In genomic region chr4:119072941-119073451, GRCm38 (mm10) we compare ENCODE assay signal across 11 mouse cellular contexts. TPM values are rescaled to one million over a fixed set of nuclear protein-coding genes. Genes with fewer than 3 reads are reported as not detected.
A peak's percentile ranks its signal among the peaks of the same experiment; 100 is the strongest.
DNase-seq lines count a peak whose midpoint lies in the region; ATAC-seq and TF ChIP-seq lines count a peak whose summit lies in the region.
"Had no signal": no experiment of that assay in that cellular context is flagged by ENCODE, and none has a peak within 500 bp of the region (broad histone marks: within the 10 kb centered on the region; RNA-seq: fewer than 3 reads in every experiment).

No protein-coding gene starts in this region.

- no peaks in the 10 kb centered on the region for H3K36me3 ChIP-seq in kidney, postnatal 0 days (ENCODE audit: insufficient read depth, low read length)
- no peaks in the 10 kb centered on the region for H3K36me3 ChIP-seq in kidney, adult 2 months (ENCODE audit: control insufficient read depth, insufficient read depth, low read length)
- H3K36me3 ChIP-seq in embryonic facial prominence, embryonic 12.5 days, result no peaks in the 10 kb centered on the region
- no peaks in the 10 kb centered on the region for H3K36me3 ChIP-seq in intestine, embryonic 15.5 days
- H3K36me3 ChIP-seq in neural tube, embryonic 12.5 days, result no peaks in the 10 kb centered on the region
- H3K36me3 ChIP-seq: G1E had no signal

- no peak for DNase-seq in kidney, postnatal 0 days (ENCODE audit: low spot score)
- no peak for DNase-seq in kidney, adult 2 months
- DNase-seq in gastrocnemius, postnatal 25 days, result no peak
- DNase-seq in gastrocnemius, postnatal 36 days, result no peak
- no peak for DNase-seq in spleen, adult 18-20 months
- DNase-seq: heart, postnatal 36 days; lung, postnatal 36 days had no signal

- H3K4me1 ChIP-seq in kidney, postnatal 0 days (replicated peaks; ENCODE audit: insufficient read depth, low read length), result peaks cover 14% of the 10 kb centered on the region
- no peaks in the 10 kb centered on the region for H3K4me1 ChIP-seq in kidney, adult 2 months (ENCODE audit: control insufficient read depth, insufficient read depth, low read length)
- H3K4me1 ChIP-seq in embryonic facial prominence, embryonic 12.5 days, result peaks cover 32% of the 10 kb centered on the region
- peaks cover 25% of the 10 kb centered on the region for H3K4me1 ChIP-seq in intestine, embryonic 15.5 days (replicated peaks)
- H3K4me1 ChIP-seq in neural tube, embryonic 12.5 days, result peaks cover 26% of the 10 kb centered on the region

- no peak for TF ChIP-seq POLR2A in kidney, adult 2 months (IDR thresholded peaks at IDR 0.05; ENCODE audit: low read depth, low read length)

- H3K9ac ChIP-seq in kidney, postnatal 0 days (ENCODE audit: low read depth, low read length), result no peak overlapping the region
- H3K9ac ChIP-seq in embryonic facial prominence, embryonic 12.5 days, result peak overlapping the region; percentile 37; the same call in 1 of the 2 replicates
- H3K9ac ChIP-seq in intestine, embryonic 15.5 days, result 0 out of 2 replicates have a peak overlapping the region, but pooled peaks have one; percentile 13
- peak overlapping the region; percentile 38; the same call in 1 of the 2 replicates for H3K9ac ChIP-seq in neural tube, embryonic 12.5 days

- H3K27ac ChIP-seq in kidney, postnatal 0 days, result peak overlapping the region; percentile 37
- no peak overlapping the region for H3K27ac ChIP-seq in kidney, adult 2 months (ENCODE audit: insufficient read depth, low read depth, low read length)
- peak overlapping the region; percentile 70 for H3K27ac ChIP-seq in embryonic facial prominence, embryonic 12.5 days
- no peak overlapping the region for H3K27ac ChIP-seq in intestine, embryonic 15.5 days
- no peak overlapping the region for H3K27ac ChIP-seq in neural tube, embryonic 12.5 days

- H3K27me3 ChIP-seq in kidney, postnatal 0 days (ENCODE audit: insufficient read depth, low read length), result no peaks in the 10 kb centered on the region
- H3K27me3 ChIP-seq in kidney, adult 2 months (replicated peaks; ENCODE audit: control insufficient read depth, insufficient read depth, low read length), result no peaks in the 10 kb centered on the region
- H3K27me3 ChIP-seq in embryonic facial prominence, embryonic 12.5 days, result peaks cover 24% of the 10 kb centered on the region
- no peaks in the 10 kb centered on the region; the same call in 1 of the 2 replicates for H3K27me3 ChIP-seq in intestine, embryonic 15.5 days (replicated peaks)
- H3K27me3 ChIP-seq in neural tube, embryonic 12.5 days (replicated peaks), result peaks cover 9% of the 10 kb centered on the region

- ATAC-seq in kidney, postnatal 0 days (replicated peaks; ENCODE audit: low FRiP score, low read depth), result peak; percentile 67
- ATAC-seq in embryonic facial prominence, embryonic 12.5 days (ENCODE audit: insufficient number of reproducible peaks, insufficient read depth, low FRiP score, low TSS enrichment), result peak; percentile 83
- ATAC-seq in intestine, embryonic 15.5 days, result peak; percentile 86
- peak; percentile 38 for ATAC-seq in neural tube, embryonic 12.5 days (ENCODE audit: low FRiP score, low read depth)

- no peak for TF ChIP-seq CTCF in kidney, postnatal 0 days (IDR thresholded peaks at IDR 0.05; ENCODE audit: low read depth)
- no peak for TF ChIP-seq CTCF in kidney, adult 2 months (conservative IDR thresholded peaks at IDR 0.05; ENCODE audit: insufficient read depth, insufficient read length, low read depth, low read length)

- WGBS in kidney, postnatal 0 days, result 17% methylated on average over 27 of the region's 28 CpGs
- 33% methylated on average over 28 of the region's 28 CpGs for WGBS in kidney, adult 2 months
- WGBS in embryonic facial prominence, embryonic 12.5 days, result 3% methylated on average over 28 of the region's 28 CpGs
- WGBS in intestine, embryonic 15.5 days, result 11% methylated on average over 28 of the region's 28 CpGs
- WGBS in neural tube, embryonic 12.5 days, result 3% methylated on average over 23 of the region's 28 CpGs

- no peak overlapping the region for H3K4me3 ChIP-seq in kidney, postnatal 0 days (replicated peaks; ENCODE audit: low read depth, low read length)
- H3K4me3 ChIP-seq in kidney, adult 2 months (ENCODE audit: insufficient read depth, low read depth, low read length), result no peak overlapping the region
- peak overlapping the region; percentile 23 for H3K4me3 ChIP-seq in embryonic facial prominence, embryonic 12.5 days
- peak overlapping the region; percentile 15; the same call in 1 of the 2 replicates for H3K4me3 ChIP-seq in intestine, embryonic 15.5 days (replicated peaks)
- peak overlapping the region; percentile 13 for H3K4me3 ChIP-seq in neural tube, embryonic 12.5 days

- no peaks in the 10 kb centered on the region for H3K9me3 ChIP-seq in kidney, postnatal 0 days (replicated peaks; ENCODE audit: low read length)
- H3K9me3 ChIP-seq in embryonic facial prominence, embryonic 12.5 days, result no peaks in the 10 kb centered on the region
- no peaks in the 10 kb centered on the region for H3K9me3 ChIP-seq in intestine, embryonic 15.5 days
- H3K9me3 ChIP-seq in neural tube, embryonic 12.5 days, result no peaks in the 10 kb centered on the region
- H3K9me3 ChIP-seq: G1E had no signal

- H3K4me2 ChIP-seq in kidney, postnatal 0 days (ENCODE audit: low read length), result peak overlapping the region; percentile 37
- peak overlapping the region; percentile 50 for H3K4me2 ChIP-seq in embryonic facial prominence, embryonic 12.5 days (replicated peaks)
- peak overlapping the region; percentile 51 for H3K4me2 ChIP-seq in intestine, embryonic 15.5 days (replicated peaks)
- H3K4me2 ChIP-seq in neural tube, embryonic 12.5 days (replicated peaks), result peak overlapping the region; percentile 62

- intact Hi-C loops in gastrocnemius, postnatal 36 days (cut with DNase I), result no loop called here

RNA-seq across cellular contexts. Expression of gene Slc2a1, which starts 35.5 kb away (rescaled TPM):
- polyA plus RNA-seq in kidney, postnatal 0 days (2015; fragmentation: Nextera tagmentation; extraction: Ambion mirVana), result 57.5 and 58.0 TPM in 2 replicates
- 78.4 and 89.6 TPM in 2 replicates for polyA plus RNA-seq in kidney, adult 2 months (2012; rRNA removed)
- 109 and 111 TPM in 2 replicates for polyA plus RNA-seq in embryonic facial prominence, embryonic 12.5 days (2016; fragmentation: Nextera tagmentation; extraction: Ambion mirVana)
- 132 and 136 TPM in 2 replicates for polyA plus RNA-seq in intestine, embryonic 15.5 days (2015; fragmentation: Nextera tagmentation; extraction: Ambion mirVana)
- polyA plus RNA-seq in neural tube, embryonic 12.5 days (2016; fragmentation: Nextera tagmentation; extraction: Ambion mirVana), result 122 and 128 TPM in 2 replicates
- 1 to 10 TPM; 4.0 to 5.5 TPM for total RNA-seq in gastrocnemius, postnatal 25 days (2021)
- 1 to 10 TPM; 4.3 to 5.0 TPM for total RNA-seq in gastrocnemius, postnatal 36 days (2021)

Comparison
In these comparisons a context has a peak if more than half of its experiments do, and no peak if none do; other contexts are left out.
1. H3K27ac ChIP-seq: peak in kidney, postnatal 0 days (single experiment) and embryonic facial prominence, embryonic 12.5 days (single experiment); none in kidney, adult 2 months (single experiment), intestine, embryonic 15.5 days (single experiment) and neural tube, embryonic 12.5 days (single experiment).
2. H3K4me3 ChIP-seq: peak in embryonic facial prominence, embryonic 12.5 days (single experiment), intestine, embryonic 15.5 days (single experiment) and neural tube, embryonic 12.5 days (single experiment); none in kidney, postnatal 0 days (single experiment) and kidney, adult 2 months (single experiment).
3. Peak in every context shown above with its lines, with median percentiles within 50 percentile points of each other: ATAC-seq and H3K4me2 ChIP-seq.